Comparison of ENCODE assay signal across 10 mouse cellular contexts in genomic region chr4:152273191-152273590, GRCm38 (mm10). TPM values are rescaled to one million over a fixed set of nuclear protein-coding genes. Genes with fewer than 3 reads are reported as not detected.
A peak's percentile ranks its signal among the peaks of the same experiment; 100 is the strongest.
DNase-seq lines count a peak whose midpoint lies in the region; ATAC-seq lines count a peak whose summit lies in the region.
"Had no signal": no experiment of that assay in that cellular context is flagged by ENCODE, and none has a peak within 500 bp of the region (broad histone marks: within the 10 kb centered on the region; RNA-seq: fewer than 3 reads in every experiment).

No protein-coding gene starts in this region.

- H3K4me3 ChIP-seq in liver, embryonic 13.5 days (replicated peaks) = no peak overlapping the region
- H3K4me3 ChIP-seq in forebrain, embryonic 15.5 days = 0 out of 2 replicates have a peak overlapping the region, but pooled peaks have one; percentile 54
- H3K4me3 ChIP-seq in intestine, embryonic 15.5 days (replicated peaks) = no peak overlapping the region
- H3K4me3 ChIP-seq in neural tube, embryonic 14.5 days (ENCODE audit: low read depth, low read length) = no peak overlapping the region

- no peak for DNase-seq in liver, embryonic 13.5 days
- DNase-seq in liver = no peak
- DNase-seq in adrenal gland, postnatal 10 days = no peak
- no peak for DNase-seq in frontal cortex, postnatal 25 days (ENCODE audit: low spot score in 2 of 2)
- no peak for DNase-seq in right cerebral cortex, postnatal 10 days (ENCODE audit: low spot score in 2 of 2)
- DNase-seq: thymus, postnatal 25 days had no signal

- H3K36me3 ChIP-seq in liver, embryonic 13.5 days = no peaks in the 10 kb centered on the region
- H3K36me3 ChIP-seq in forebrain, embryonic 15.5 days = no peaks in the 10 kb centered on the region
- H3K36me3 ChIP-seq in intestine, embryonic 15.5 days = no peaks in the 10 kb centered on the region
- H3K36me3 ChIP-seq in neural tube, embryonic 14.5 days (ENCODE audit: control insufficient read depth, insufficient read depth, low read length) = no peaks in the 10 kb centered on the region

- 44% methylated on average over 3 of the region's 3 CpGs for WGBS in liver, embryonic 13.5 days (ENCODE audit: insufficient replicate concordance)
- WGBS in forebrain, embryonic 15.5 days = 27% methylated on average over 3 of the region's 3 CpGs
- 41% methylated on average over 3 of the region's 3 CpGs for WGBS in intestine, embryonic 15.5 days
- 24% methylated on average over 3 of the region's 3 CpGs for WGBS in neural tube, embryonic 14.5 days

- H3K27me3 ChIP-seq in liver, embryonic 13.5 days = peaks cover 59% of the 10 kb centered on the region
- H3K27me3 ChIP-seq in forebrain, embryonic 15.5 days = peaks cover 20% of the 10 kb centered on the region; the same call in 1 of the 2 replicates
- H3K27me3 ChIP-seq in intestine, embryonic 15.5 days (replicated peaks) = peaks cover 16% of the 10 kb centered on the region
- H3K27me3 ChIP-seq in neural tube, embryonic 14.5 days (ENCODE audit: control insufficient read depth, insufficient read depth, low read length) = peaks cover 12% of the 10 kb centered on the region

- no peak for ATAC-seq in liver, embryonic 13.5 days (ENCODE audit: low read depth)
- peak; percentile 5; the same call in 1 of the 2 replicates for ATAC-seq in forebrain, embryonic 15.5 days (replicated peaks)
- no peak for ATAC-seq in intestine, embryonic 15.5 days
- ATAC-seq in neural tube, embryonic 14.5 days (ENCODE audit: low read depth) = no peak

- no peak overlapping the region for H3K9ac ChIP-seq in liver, embryonic 13.5 days
- H3K9ac ChIP-seq in forebrain, embryonic 15.5 days (replicated peaks) = no peak overlapping the region
- peak overlapping the region; percentile 76; the same call in 1 of the 2 replicates for H3K9ac ChIP-seq in intestine, embryonic 15.5 days
- H3K9ac ChIP-seq in neural tube, embryonic 14.5 days (replicated peaks; ENCODE audit: low read depth, low read length) = no peak overlapping the region
- H3K9ac ChIP-seq: liver, embryonic 14.5 days had no signal

- no peak overlapping the region for H3K4me2 ChIP-seq in liver, embryonic 13.5 days
- peak overlapping the region; percentile 77; the same call in 1 of the 2 replicates for H3K4me2 ChIP-seq in forebrain, embryonic 15.5 days (replicated peaks)
- peak overlapping the region; percentile 95; the same call in 1 of the 2 replicates for H3K4me2 ChIP-seq in intestine, embryonic 15.5 days (replicated peaks)
- peak overlapping the region; percentile 82; the same call in 1 of the 2 replicates for H3K4me2 ChIP-seq in neural tube, embryonic 14.5 days (ENCODE audit: low read depth, low read length)

- H3K9me3 ChIP-seq in liver, embryonic 13.5 days (replicated peaks) = no peaks in the 10 kb centered on the region
- H3K9me3 ChIP-seq in forebrain, embryonic 15.5 days = no peaks in the 10 kb centered on the region
- no peaks in the 10 kb centered on the region for H3K9me3 ChIP-seq in intestine, embryonic 15.5 days
- H3K9me3 ChIP-seq in neural tube, embryonic 14.5 days (ENCODE audit: control insufficient read depth, low read length) = no peaks in the 10 kb centered on the region

- H3K27ac ChIP-seq in liver, embryonic 13.5 days = peak overlapping the region; percentile 23; the same call in 1 of the 2 replicates
- H3K27ac ChIP-seq in forebrain, embryonic 15.5 days (replicated peaks) = 0 out of 2 replicates have a peak overlapping the region, but pooled peaks have one; percentile 49
- H3K27ac ChIP-seq in intestine, embryonic 15.5 days = peak overlapping the region; percentile 80
- H3K27ac ChIP-seq in neural tube, embryonic 14.5 days (ENCODE audit: low read depth, low read length) = peak overlapping the region; percentile 49; the same call in 1 of the 2 replicates
- H3K27ac ChIP-seq: liver, embryonic 14.5 days had no signal

- H3K4me1 ChIP-seq in liver, embryonic 13.5 days (replicated peaks) = peaks cover 23% of the 10 kb centered on the region
- H3K4me1 ChIP-seq in forebrain, embryonic 15.5 days = peaks cover 22% of the 10 kb centered on the region
- H3K4me1 ChIP-seq in intestine, embryonic 15.5 days (replicated peaks) = peaks cover 40% of the 10 kb centered on the region
- H3K4me1 ChIP-seq in neural tube, embryonic 14.5 days (ENCODE audit: control insufficient read depth, insufficient read depth, low read length) = peaks cover 15% of the 10 kb centered on the region; the same call in 1 of the 2 replicates

RNA-seq across cellular contexts. Expression of gene Gpr153, which starts 0.8 kb away (rescaled TPM):
- 0.81 and 0.82 TPM in 2 replicates for polyA plus RNA-seq in liver, embryonic 13.5 days (2015; fragmentation: Nextera tagmentation; extraction: Ambion mirVana)
- polyA plus RNA-seq in forebrain, embryonic 15.5 days (2015; fragmentation: Nextera tagmentation; extraction: Ambion mirVana) = 5.7 and 6.3 TPM in 2 replicates
- polyA plus RNA-seq in intestine, embryonic 15.5 days (2015; fragmentation: Nextera tagmentation; extraction: Ambion mirVana) = 7.3 and 8.1 TPM in 2 replicates
- 18.5 and 19.3 TPM in 2 replicates for polyA plus RNA-seq in neural tube, embryonic 14.5 days (2014; fragmentation: Nextera tagmentation; extraction: Ambion mirVana)
- 10 to 100 TPM; 11.2 to 11.8 TPM for total RNA-seq in adrenal gland, postnatal 10 days (2021)

RNA-seq across cellular contexts. Expression of gene Hes3, which starts 18.3 kb away (rescaled TPM):
- not detected in 2 replicates for polyA plus RNA-seq in liver, embryonic 13.5 days (2015; fragmentation: Nextera tagmentation; extraction: Ambion mirVana)
- 0.09 and 0.13 TPM in 2 replicates for polyA plus RNA-seq in forebrain, embryonic 15.5 days (2015; fragmentation: Nextera tagmentation; extraction: Ambion mirVana)
- polyA plus RNA-seq in intestine, embryonic 15.5 days (2015; fragmentation: Nextera tagmentation; extraction: Ambion mirVana) = not detected in 2 replicates
- polyA plus RNA-seq in neural tube, embryonic 14.5 days (2014; fragmentation: Nextera tagmentation; extraction: Ambion mirVana) = 0.36 and 0.68 TPM in 2 replicates
- total RNA-seq in adrenal gland, postnatal 10 days (2021) = not detected
- polyA plus RNA-seq: liver, embryonic 14.5 days had no signal

RNA-seq across cellular contexts. Expression of gene Icmt, which starts 23.8 kb away (rescaled TPM):
- polyA plus RNA-seq in liver, embryonic 13.5 days (2015; fragmentation: Nextera tagmentation; extraction: Ambion mirVana) = 7.9 and 8.6 TPM in 2 replicates
- polyA plus RNA-seq in forebrain, embryonic 15.5 days (2015; fragmentation: Nextera tagmentation; extraction: Ambion mirVana) = 17.6 and 18.6 TPM in 2 replicates
- 17.3 and 17.6 TPM in 2 replicates for polyA plus RNA-seq in intestine, embryonic 15.5 days (2015; fragmentation: Nextera tagmentation; extraction: Ambion mirVana)
- 16.6 and 24.9 TPM in 2 replicates for polyA plus RNA-seq in neural tube, embryonic 14.5 days (2014; fragmentation: Nextera tagmentation; extraction: Ambion mirVana)
- total RNA-seq in adrenal gland, postnatal 10 days (2021) = 10 to 100 TPM; 30.4 to 31.6 TPM

RNA-seq across cellular contexts. Expression of gene Rnf207, which starts 45.6 kb away (rescaled TPM):
- polyA plus RNA-seq in liver, embryonic 13.5 days (2015; fragmentation: Nextera tagmentation; extraction: Ambion mirVana) = 0.27 and 0.31 TPM in 2 replicates
- polyA plus RNA-seq in forebrain, embryonic 15.5 days (2015; fragmentation: Nextera tagmentation; extraction: Ambion mirVana) = 1.8 and 2.9 TPM in 2 replicates
- polyA plus RNA-seq in intestine, embryonic 15.5 days (2015; fragmentation: Nextera tagmentation; extraction: Ambion mirVana) = 2.1 and 2.5 TPM in 2 replicates
- 5.9 and 8.4 TPM in 2 replicates for polyA plus RNA-seq in neural tube, embryonic 14.5 days (2014; fragmentation: Nextera tagmentation; extraction: Ambion mirVana)
- under 1 TPM in 1 of 2 experiments, not detected in 1; 0.70 TPM for total RNA-seq in adrenal gland, postnatal 10 days (2021)

RNA-seq across cellular contexts. Expression of gene Rpl22, which starts 52.4 kb away (rescaled TPM):
- 353 and 381 TPM in 2 replicates for polyA plus RNA-seq in liver, embryonic 13.5 days (2015; fragmentation: Nextera tagmentation; extraction: Ambion mirVana)
- 216 and 221 TPM in 2 replicates for polyA plus RNA-seq in forebrain, embryonic 15.5 days (2015; fragmentation: Nextera tagmentation; extraction: Ambion mirVana)
- polyA plus RNA-seq in intestine, embryonic 15.5 days (2015; fragmentation: Nextera tagmentation; extraction: Ambion mirVana) = 371 and 424 TPM in 2 replicates
- 150 and 173 TPM in 2 replicates for polyA plus RNA-seq in neural tube, embryonic 14.5 days (2014; fragmentation: Nextera tagmentation; extraction: Ambion mirVana)
- total RNA-seq in adrenal gland, postnatal 10 days (2021) = 100 to 1,000 TPM; 484 to 487 TPM

Comparison
In these comparisons a context has a peak if more than half of its experiments do, and no peak if none do; other contexts are left out.
1. H3K27ac ChIP-seq: peak in every context shown above with its lines; median percentile 80 in intestine, embryonic 15.5 days; 49 in forebrain, embryonic 15.5 days; 49 in neural tube, embryonic 14.5 days; 23 in liver, embryonic 13.5 days.